Mouse (Mus musculus): ENCODE measurements around the gene Prelp. TPM values are rescaled to one million over a fixed set of nuclear protein-coding genes. Genes with fewer than 3 reads are reported as not detected.

Gene Prelp
- polyA plus RNA-seq, 1 experiment from 2014 or later = 13.2 TPM

DNA sequence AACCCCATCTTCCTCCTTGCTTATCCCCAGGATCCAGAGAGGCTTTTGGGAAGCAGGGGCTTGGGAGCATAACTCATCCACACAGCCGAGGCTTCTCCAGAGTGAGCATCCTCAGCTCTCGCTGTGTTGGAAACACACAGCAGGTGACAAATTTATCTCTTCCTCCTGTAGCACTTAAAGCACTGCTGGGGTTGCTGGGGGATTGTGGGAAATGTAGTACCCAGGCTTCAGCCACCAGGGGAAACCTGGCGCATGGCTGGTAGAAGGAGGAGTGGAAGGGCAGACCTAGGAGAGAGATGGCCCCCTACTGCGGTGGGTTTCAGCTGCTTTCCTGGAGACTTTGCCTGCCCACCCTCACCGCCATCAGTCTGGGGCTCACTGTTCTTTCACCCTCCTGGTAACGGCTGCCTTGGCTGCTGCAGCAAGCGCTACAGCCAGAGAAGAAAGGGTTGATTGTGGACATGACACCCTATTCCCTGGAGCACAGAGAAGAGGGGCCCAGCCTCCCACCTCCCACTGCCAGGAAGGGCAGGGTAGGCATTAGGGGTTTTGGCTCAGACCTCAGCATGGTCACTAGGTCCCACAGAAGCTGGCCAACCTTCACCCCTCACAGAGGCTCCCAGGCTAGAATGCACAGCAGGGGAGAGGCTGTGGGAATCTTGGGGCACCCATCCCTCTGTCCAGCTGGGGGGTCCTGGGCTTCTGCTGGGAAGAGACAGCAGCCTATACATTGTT lies 3.1 kb upstream of the Prelp start:
- ATAC-seq (ENCODE audit: low read depth) (no peak), DNase-seq (ENCODE audit: low spot score) (peak; percentile 35)

DNA sequence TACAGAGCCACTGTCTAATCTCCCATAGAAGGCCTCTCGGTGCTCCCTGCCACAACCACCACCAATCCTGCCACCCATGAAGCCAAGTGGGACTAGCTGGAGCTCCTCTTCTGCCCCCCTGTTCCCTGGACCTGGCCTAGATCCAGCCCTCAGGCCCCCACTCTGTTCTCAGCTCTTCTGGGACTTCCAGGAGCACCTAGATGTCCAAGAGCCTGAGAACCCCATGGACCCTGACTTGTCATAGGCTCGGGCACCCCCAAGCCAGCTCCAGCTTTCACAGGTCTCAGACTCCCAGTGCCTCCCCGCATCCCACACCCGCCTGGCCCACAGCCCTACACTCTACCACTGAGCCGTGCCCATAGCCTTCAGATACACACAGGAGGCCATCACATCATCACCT lies 1.9 kb upstream of the Prelp start:
- no peak overlapping the region for H3K27ac ChIP-seq (replicated peaks; ENCODE audit: low read depth, low read length)
- H3K4me2 ChIP-seq (ENCODE audit: low read depth, low read length) = no peak overlapping the region
- no peak for ATAC-seq (ENCODE audit: low read depth)
- H3K27me3 ChIP-seq (replicated peaks; ENCODE audit: control insufficient read depth, insufficient read depth, low read length) = no peaks in the 10 kb centered on the region
- WGBS = 93% methylated on average over 5 of the region's 5 CpGs
- H3K4me3 ChIP-seq (ENCODE audit: low read depth, low read length) = no peak overlapping the region
- H3K4me1 ChIP-seq (ENCODE audit: control insufficient read depth, insufficient read depth, low read length) = peaks cover 26% of the 10 kb centered on the region
- no peak for DNase-seq (ENCODE audit: low spot score)
- H3K36me3 ChIP-seq (ENCODE audit: control insufficient read depth, insufficient read depth, low read length) = no peaks in the 10 kb centered on the region
- peaks cover 8% of the 10 kb centered on the region; the same call in 1 of the 2 replicates for H3K9me3 ChIP-seq (ENCODE audit: control insufficient read depth, low read length)
- no peak overlapping the region for H3K9ac ChIP-seq (ENCODE audit: low read depth, low read length)

More for the DNA sequence above, 3.1 kb upstream of the Prelp start:
- 21% methylated on average over 6 of the region's 7 CpGs for WGBS
- Histone ChIP-seq H3K9ac (ENCODE audit: low read depth, low read length) (no peak overlapping the region), H3K36me3 (ENCODE audit: control insufficient read depth, insufficient read depth, low read length) (no peaks in the 10 kb centered on the region), H3K27ac (replicated peaks; ENCODE audit: low read depth, low read length) (no peak overlapping the region), H3K9me3 (ENCODE audit: control insufficient read depth, low read length) (peaks cover 8% of the 10 kb centered on the region; the same call in 1 of the 2 replicates), H3K4me3 (ENCODE audit: low read depth, low read length) (no peak overlapping the region), H3K4me1 (ENCODE audit: control insufficient read depth, insufficient read depth, low read length) (peaks cover 20% of the 10 kb centered on the region), H3K27me3 (replicated peaks; ENCODE audit: control insufficient read depth, insufficient read depth, low read length) (no peaks in the 10 kb centered on the region), H3K4me2 (ENCODE audit: low read depth, low read length) (no peak overlapping the region)

DNA sequence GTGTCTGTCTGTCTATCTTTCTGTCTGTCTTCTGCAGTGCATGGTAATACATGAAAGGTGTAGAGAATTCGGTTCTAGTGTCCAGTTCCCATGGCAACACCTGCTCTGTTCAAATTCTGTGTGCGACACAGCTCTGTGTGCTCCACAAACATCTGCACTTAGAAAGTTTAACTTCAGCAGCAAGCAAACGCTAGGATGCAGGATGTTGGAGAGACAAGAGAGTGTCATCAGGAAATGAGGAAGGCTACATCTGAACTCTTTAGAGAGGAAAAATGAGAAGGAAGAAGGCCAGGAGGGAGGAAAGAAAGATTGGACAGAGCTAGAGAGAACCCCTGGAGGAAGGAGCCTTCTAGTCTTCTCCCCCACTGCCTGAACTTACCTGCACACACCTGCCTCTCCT lies 338 bp downstream of the Prelp start:
- H3K9ac ChIP-seq (ENCODE audit: low read depth, low read length) = no peak overlapping the region
- 29% methylated on average over 3 of the region's 3 CpGs for whole genome bisulfite sequencing
- H3K27ac ChIP-seq (replicated peaks; ENCODE audit: low read depth, low read length) = peak overlapping the region; percentile 69
- peaks cover 40% of the 10 kb centered on the region for H3K4me1 ChIP-seq (ENCODE audit: control insufficient read depth, insufficient read depth, low read length)
- DNase-seq (ENCODE audit: low spot score) (no peak), ATAC-seq (ENCODE audit: low read depth) (no peak)
- no peaks in the 10 kb centered on the region for H3K9me3 ChIP-seq (ENCODE audit: control insufficient read depth, low read length)
- no peak overlapping the region for H3K4me3 ChIP-seq (ENCODE audit: low read depth, low read length)
- H3K4me2 ChIP-seq (ENCODE audit: low read depth, low read length) = peak overlapping the region; percentile 2
- H3K36me3 ChIP-seq (ENCODE audit: control insufficient read depth, insufficient read depth, low read length) = no peaks in the 10 kb centered on the region
- H3K27me3 ChIP-seq (replicated peaks; ENCODE audit: control insufficient read depth, insufficient read depth, low read length) = no peaks in the 10 kb centered on the region

DNA sequence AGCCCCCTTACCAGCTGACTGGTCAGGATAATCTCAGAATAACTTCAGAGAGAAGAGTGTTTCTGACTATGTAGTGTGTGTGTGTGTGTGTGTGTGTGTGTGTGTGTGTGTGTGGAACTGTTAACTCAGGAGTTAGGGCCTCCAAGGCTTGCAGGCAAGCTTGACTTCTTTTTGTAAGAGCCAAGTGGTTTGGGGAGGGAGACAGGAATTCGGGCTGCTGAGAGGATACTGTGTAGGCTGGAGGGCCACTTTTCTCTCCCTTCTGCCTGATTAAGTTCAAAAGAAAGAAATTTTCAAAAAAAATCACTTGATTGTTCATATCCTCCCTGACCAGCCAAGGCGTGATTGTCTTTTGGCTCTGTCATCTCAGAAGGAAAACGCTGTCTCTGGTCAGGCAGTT lies 813 bp downstream of the Prelp start:
- peaks cover 44% of the 10 kb centered on the region for H3K4me1 ChIP-seq (ENCODE audit: control insufficient read depth, insufficient read depth, low read length)
- no peak overlapping the region for H3K9ac ChIP-seq (ENCODE audit: low read depth, low read length)
- WGBS = 39% methylated on average over 3 of the region's 3 CpGs
- no peak overlapping the region for H3K4me3 ChIP-seq (ENCODE audit: low read depth, low read length)
- ATAC-seq (ENCODE audit: low read depth) (no peak; the same call in 1 of the 2 replicates), DNase-seq (ENCODE audit: low spot score) (peak; percentile 54)
- no peaks in the 10 kb centered on the region for H3K36me3 ChIP-seq (ENCODE audit: control insufficient read depth, insufficient read depth, low read length)
- peak overlapping the region; percentile 69; the same call in 1 of the 2 replicates for H3K27ac ChIP-seq (replicated peaks; ENCODE audit: low read depth, low read length)
- H3K27me3 ChIP-seq (replicated peaks; ENCODE audit: control insufficient read depth, insufficient read depth, low read length) = no peaks in the 10 kb centered on the region
- H3K4me2 ChIP-seq (ENCODE audit: low read depth, low read length) = peak overlapping the region; percentile 2; the same call in 1 of the 2 replicates
- H3K9me3 ChIP-seq (ENCODE audit: control insufficient read depth, low read length) = no peaks in the 10 kb centered on the region

DNA sequence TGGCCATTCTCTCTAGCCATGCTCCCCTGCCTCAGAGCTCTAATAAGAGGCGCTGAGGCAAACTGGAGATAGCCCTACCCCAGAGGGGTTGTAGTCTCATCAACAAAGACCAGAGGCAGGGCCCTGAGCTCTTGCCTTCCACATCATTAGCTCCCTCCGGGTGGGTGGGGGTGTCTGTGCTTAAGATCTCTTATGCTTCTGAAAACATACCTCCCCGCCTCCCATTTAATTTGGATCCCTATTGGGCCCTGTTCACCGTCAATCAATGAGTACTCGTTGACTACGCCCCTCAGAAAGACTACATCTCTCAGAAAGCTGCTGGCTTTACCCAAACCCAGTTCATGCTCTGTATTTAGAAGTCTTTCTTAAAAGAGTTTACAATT lies 3.1 kb downstream of the Prelp start:
- WGBS = 48% methylated on average over 6 of the region's 6 CpGs
- peak; percentile 3; the same call in 1 of the 2 replicates for ATAC-seq (ENCODE audit: low read depth)
- Histone ChIP-seq H3K9me3 (ENCODE audit: control insufficient read depth, low read length) (no peaks in the 10 kb centered on the region), H3K36me3 (ENCODE audit: control insufficient read depth, insufficient read depth, low read length) (no peaks in the 10 kb centered on the region), H3K4me1 (ENCODE audit: control insufficient read depth, insufficient read depth, low read length) (peaks cover 44% of the 10 kb centered on the region), H3K27ac (replicated peaks; ENCODE audit: low read depth, low read length) (peak overlapping the region; percentile 67; the same call in 1 of the 2 replicates), H3K4me3 (ENCODE audit: low read depth, low read length) (no peak overlapping the region; the same call in 1 of the 2 replicates), H3K4me2 (ENCODE audit: low read depth, low read length) (peak overlapping the region; percentile 26; the same call in 1 of the 2 replicates), H3K9ac (ENCODE audit: low read depth, low read length) (0 out of 2 replicates have a peak overlapping the region, but pooled peaks have one; percentile 38), H3K27me3 (replicated peaks; ENCODE audit: control insufficient read depth, insufficient read depth, low read length) (no peaks in the 10 kb centered on the region)
- peak; percentile 46 for DNase-seq (ENCODE audit: low spot score)

DNA sequence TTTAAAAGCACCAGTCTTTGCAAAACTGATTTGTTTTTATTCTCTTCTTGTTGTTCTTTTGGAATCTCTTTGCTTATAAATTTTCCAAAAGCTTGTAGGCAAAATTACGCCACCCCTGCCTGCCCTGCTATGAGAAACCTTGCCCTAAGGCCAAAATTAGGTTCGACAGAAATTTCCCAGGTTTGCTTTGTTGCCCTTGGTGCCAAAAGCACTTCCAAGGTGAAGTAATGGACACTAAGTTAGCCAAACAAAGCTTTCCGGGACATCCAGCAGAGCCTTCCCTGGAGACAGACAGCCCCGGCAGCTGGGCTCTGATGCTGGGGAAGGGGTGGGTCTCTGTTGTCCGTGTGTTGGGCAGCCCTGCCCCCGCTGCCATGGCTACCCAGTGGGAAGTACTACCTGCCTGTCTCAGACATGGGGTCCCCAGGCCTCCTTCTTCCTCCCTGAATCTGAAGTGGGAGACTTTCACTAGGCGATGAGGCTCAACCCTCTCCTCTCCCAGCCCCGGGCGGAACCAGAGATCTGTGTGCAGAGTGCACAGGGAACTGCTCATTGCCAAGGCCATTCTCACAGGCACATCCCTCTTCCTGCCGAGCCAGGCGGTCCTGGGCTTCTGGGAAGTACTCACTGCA lies 3.6 kb downstream of the Prelp start:
- H3K4me1 ChIP-seq (ENCODE audit: control insufficient read depth, insufficient read depth, low read length) = peaks cover 44% of the 10 kb centered on the region
- peak overlapping the region; percentile 38; the same call in 1 of the 2 replicates for H3K9ac ChIP-seq (ENCODE audit: low read depth, low read length)
- 30% methylated on average over 11 of the region's 11 CpGs for WGBS
- H3K9me3 ChIP-seq (ENCODE audit: control insufficient read depth, low read length) = no peaks in the 10 kb centered on the region
- ATAC-seq (ENCODE audit: low read depth) (peak; percentile 16; the same call in 1 of the 2 replicates), DNase-seq (ENCODE audit: low spot score) (no peak)
- peak overlapping the region; percentile 67 for H3K27ac ChIP-seq (replicated peaks; ENCODE audit: low read depth, low read length)
- H3K4me3 ChIP-seq (ENCODE audit: low read depth, low read length) = no peak overlapping the region
- peak overlapping the region; percentile 26; the same call in 1 of the 2 replicates for H3K4me2 ChIP-seq (ENCODE audit: low read depth, low read length)
- H3K36me3 ChIP-seq (ENCODE audit: control insufficient read depth, insufficient read depth, low read length) = no peaks in the 10 kb centered on the region
- no peaks in the 10 kb centered on the region for H3K27me3 ChIP-seq (replicated peaks; ENCODE audit: control insufficient read depth, insufficient read depth, low read length)

DNA sequence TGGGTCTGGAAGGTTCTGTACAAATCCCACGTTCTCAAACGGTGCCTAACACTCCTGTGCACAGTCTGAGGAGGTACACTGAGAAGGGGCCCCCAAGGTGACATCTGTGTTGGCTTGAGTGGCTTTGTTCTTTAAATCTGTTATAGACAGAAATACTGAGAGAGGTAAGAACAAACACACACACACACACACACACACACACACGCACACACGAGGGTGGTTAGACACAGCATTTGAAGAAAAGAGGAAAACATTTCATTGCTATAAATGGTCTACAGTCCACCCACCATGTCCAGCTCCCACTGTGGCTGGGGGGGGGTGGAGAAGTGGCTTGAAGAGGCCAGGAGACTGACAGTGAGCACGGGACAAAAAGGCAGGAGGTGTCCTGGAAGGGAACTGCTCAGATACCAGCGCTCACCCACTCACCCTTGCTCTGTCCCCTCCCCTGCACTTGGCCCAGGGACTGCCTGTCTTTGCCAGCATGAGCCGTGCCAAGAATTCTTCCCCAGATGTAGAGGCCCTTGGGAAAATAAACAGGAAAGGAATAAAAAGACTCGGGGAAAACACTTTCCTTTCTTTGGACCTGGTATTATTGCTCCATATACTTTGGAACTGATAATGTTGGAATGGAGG lies 5.4 kb downstream of the Prelp start:
- WGBS = 54% methylated on average over 8 of the region's 8 CpGs
- Histone ChIP-seq H3K4me3 (ENCODE audit: low read depth, low read length) (no peak overlapping the region), H3K27ac (replicated peaks; ENCODE audit: low read depth, low read length) (no peak overlapping the region), H3K4me2 (ENCODE audit: low read depth, low read length) (no peak overlapping the region), H3K9ac (ENCODE audit: low read depth, low read length) (no peak overlapping the region), H3K9me3 (ENCODE audit: control insufficient read depth, low read length) (no peaks in the 10 kb centered on the region), H3K36me3 (ENCODE audit: control insufficient read depth, insufficient read depth, low read length) (no peaks in the 10 kb centered on the region), H3K4me1 (ENCODE audit: control insufficient read depth, insufficient read depth, low read length) (peaks cover 36% of the 10 kb centered on the region), H3K27me3 (replicated peaks; ENCODE audit: control insufficient read depth, insufficient read depth, low read length) (no peaks in the 10 kb centered on the region)
- ATAC-seq (ENCODE audit: low read depth) (peak; percentile 49; the same call in 1 of the 2 replicates), DNase-seq (ENCODE audit: low spot score) (peak; percentile 73)

DNA sequence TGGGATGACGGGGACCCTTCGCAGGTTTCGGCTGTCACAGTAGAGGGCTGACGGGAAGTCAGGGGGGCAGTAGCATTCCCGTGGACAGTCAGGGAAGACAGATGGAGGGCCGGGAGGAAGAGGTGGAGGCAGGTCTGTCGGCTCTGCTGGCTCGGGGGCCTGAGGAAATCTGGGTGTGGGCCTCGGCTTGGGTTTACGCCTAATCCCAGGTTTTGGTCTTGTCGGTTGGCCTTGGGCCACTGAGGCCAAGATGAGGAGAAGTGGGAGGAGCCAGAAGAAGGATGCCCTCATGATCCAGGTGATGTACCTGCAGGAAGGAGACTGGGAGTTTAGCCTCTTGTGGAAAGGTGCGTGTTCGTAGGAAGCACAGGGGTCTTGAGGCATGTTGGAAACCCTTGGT lies 6.1 kb downstream of the Prelp start:
- Histone ChIP-seq H3K4me2 (ENCODE audit: low read depth, low read length) (no peak overlapping the region), H3K9ac (ENCODE audit: low read depth, low read length) (no peak overlapping the region), H3K36me3 (ENCODE audit: control insufficient read depth, insufficient read depth, low read length) (no peaks in the 10 kb centered on the region), H3K9me3 (ENCODE audit: control insufficient read depth, low read length) (no peaks in the 10 kb centered on the region), H3K27ac (replicated peaks; ENCODE audit: low read depth, low read length) (no peak overlapping the region), H3K4me1 (ENCODE audit: control insufficient read depth, insufficient read depth, low read length) (peaks cover 29% of the 10 kb centered on the region), H3K4me3 (ENCODE audit: low read depth, low read length) (no peak overlapping the region), H3K27me3 (replicated peaks; ENCODE audit: control insufficient read depth, insufficient read depth, low read length) (no peaks in the 10 kb centered on the region)
- 88% methylated on average over 13 of the region's 13 CpGs for WGBS
- no peak for DNase-seq (ENCODE audit: low spot score)
- ATAC-seq (ENCODE audit: low read depth) = no peak

All from embryonic facial prominence, embryonic 14.5 days (tissue).